Mouse (Mus musculus): ENCODE data around the gene Idua. TPM values are rescaled to one million over a fixed set of nuclear protein-coding genes. Genes with fewer than 3 reads are reported as not detected.

Idua gene
- total RNA-seq, 2 experiments from 2014 or later: 18.1 to 21.4 TPM

GRCm38 (mm10) chr5:108719761-108720160, 59.6 kb downstream of the Idua start:
- DNase-seq: no peak

- peak in 1 of 2 experiments; percentile 18 for DNase-seq
These were observed 63.9 kb downstream of the Idua start for GRCm38 (mm10) chr5:108724006-108724405.

GRCm38 (mm10) chr5:108726557-108727248, 66.6 kb downstream of the Idua start:
- DNase-seq: peak; percentile 63 to 82

- no peak for DNase-seq
These were observed 67.3 kb downstream of the Idua start for GRCm38 (mm10) chr5:108727425-108727824.

Other genes with a start within 250 kb of the Idua start
- 1,000 to 10,000 TPM; 1,085 to 1,145 TPM for gene Atp5k, start 225.9 kb upstream of the Idua start, total RNA-seq (2021)
- gene Mfsd7a, start 211.4 kb upstream of the Idua start, total RNA-seq (2021): 1 to 10 TPM; 1.8 to 2.9 TPM
- 10 to 100 TPM; 29.9 to 31.3 TPM for gene Pcgf3, start 199.1 kb upstream of the Idua start, total RNA-seq (2021)
- gene Cplx1, start 110.3 kb upstream of the Idua start, total RNA-seq (2021): under 1 TPM in 1 of 2 experiments, not detected in 1; 0.21 TPM
- gene Gak, start 30.6 kb upstream of the Idua start, total RNA-seq (2021): 10 to 100 TPM; 18.2 to 21.5 TPM
- 10 to 100 TPM in 1 of 2 experiments, 1 to 10 TPM in 1; 8.5 to 11.1 TPM for gene Tmem175, start 30.6 kb upstream of the Idua start, total RNA-seq (2021)
- 1 to 10 TPM; 4.8 to 6.6 TPM for gene Dgkq, start 9.3 kb downstream of the Idua start, total RNA-seq (2021)
- not detected for gene Slc26a1, start 15.2 kb downstream of the Idua start, total RNA-seq (2021)
- gene Fgfrl1, start 32.1 kb downstream of the Idua start, total RNA-seq (2021): 10 to 100 TPM; 23.7 to 26.1 TPM
- not detected for gene Rnf212, start 114.7 kb downstream of the Idua start, total RNA-seq (2021)
- not detected for gene Tmed11, start 135.0 kb downstream of the Idua start, total RNA-seq (2021)
- not detected for gene Vmn2r8, start 148.5 kb downstream of the Idua start, total RNA-seq (2021)
- gene Vmn2r9, start 192.3 kb downstream of the Idua start, total RNA-seq (2021): not detected